Mouse (Mus musculus) lung, embryonic 16.5 days (tissue): ENCODE results near the gene Aip. TPM values are rescaled to one million over a fixed set of nuclear protein-coding genes. Genes with fewer than 3 reads are reported as not detected.

Source experiments
- ATAC-seq: fragments of 200-750 bp; cut with Nextera tagmentation; 2 replicates; pipeline ENCODE4 v1.8.0; 2017; ENCODE audit warnings: low read depth, mild to moderate bottlenecking, moderate library complexity
- H3K27ac ChIP-seq: fragments of 300-500 bp; sonication (generic); 2 replicates; pipeline ENCODE4 v1.5.1; 2014; ENCODE audit warnings: mild to moderate bottlenecking, control low read depth, low read length
- H3K27me3 ChIP-seq: fragments of 300-500 bp; sonication (generic); 2 replicates; pipeline ENCODE4 v1.6.1; 2014; ENCODE audit warnings: low read depth, low read length, mixed read lengths; ENCODE audit not compliant: control insufficient read depth, insufficient read depth
- H3K36me3 ChIP-seq: fragments of 300-500 bp; sonication (generic); 2 replicates; pipeline ENCODE4 v1.6.1; 2014; ENCODE audit warnings: low read length; ENCODE audit not compliant: control insufficient read depth, insufficient read depth
- H3K4me1 ChIP-seq: fragments of 300-500 bp; sonication (generic); replicated peaks from 2 replicates; pipeline ENCODE4 v1.6.1; 2014; ENCODE audit warnings: low read length, mixed read lengths; ENCODE audit not compliant: control insufficient read depth, insufficient read depth
- H3K4me2 ChIP-seq: fragments of 300-500 bp; sonication (generic); 2 replicates; pipeline ENCODE4 v1.6.1; 2014; ENCODE audit warnings: low read depth, low read length, control low read depth
- H3K4me3 ChIP-seq: fragments of 300-500 bp; sonication (generic); 2 replicates; pipeline ENCODE4 v1.5.1; 2014; ENCODE audit warnings: mild to moderate bottlenecking, low read length, control low read depth
- H3K9ac ChIP-seq: fragments of 300-500 bp; sonication (generic); 2 replicates; pipeline ENCODE4 v1.6.1; 2014; ENCODE audit warnings: low read length, control low read depth
- H3K9me3 ChIP-seq: fragments of 300-500 bp; sonication (generic); 2 replicates; pipeline ENCODE4 v1.6.1; 2016; ENCODE audit warnings: low read length; ENCODE audit not compliant: control insufficient read depth
- WGBS: fragments of 180-500 bp; shearing (Covaris S2); extraction: QIAGEN DNeasy Blood & Tissue Kit; methylation state at CpG from one replicate; pipeline ENCODE4 v1.1.7; 2014; 5-methylcytosine and 5-hydroxymethylcytosine counted together
- polyA plus RNA-seq: library from polyadenylated mRNA; unstranded; fragments of >200 nt; fragmentation: Nextera tagmentation; extraction: Ambion mirVana; gene quantifications from 2 replicates; pipeline ENCODE4 v1.2.1, GENCODE M21; 2015

Gene Aip
- polyA plus RNA-seq, 1 experiment from 2014 or later, result 102 TPM

- Histone ChIP-seq H3K9ac (no peak overlapping the region), H3K4me3 (no peak overlapping the region), H3K27me3 (no peaks in the 10 kb centered on the region), H3K4me1 (peaks cover 12% of the 10 kb centered on the region), H3K27ac (no peak overlapping the region), H3K36me3 (peaks cover 10% of the 10 kb centered on the region; the same call in 1 of the 2 replicates), H3K4me2 (no peak overlapping the region), H3K9me3 (no peaks in the 10 kb centered on the region)
- no peak for ATAC-seq
- 76% methylated on average over 3 of the region's 3 CpGs for WGBS
Observed at GRCm38 (mm10) chr19:4164100-4164499, 38.4 kb upstream of the Aip start.

DNA sequence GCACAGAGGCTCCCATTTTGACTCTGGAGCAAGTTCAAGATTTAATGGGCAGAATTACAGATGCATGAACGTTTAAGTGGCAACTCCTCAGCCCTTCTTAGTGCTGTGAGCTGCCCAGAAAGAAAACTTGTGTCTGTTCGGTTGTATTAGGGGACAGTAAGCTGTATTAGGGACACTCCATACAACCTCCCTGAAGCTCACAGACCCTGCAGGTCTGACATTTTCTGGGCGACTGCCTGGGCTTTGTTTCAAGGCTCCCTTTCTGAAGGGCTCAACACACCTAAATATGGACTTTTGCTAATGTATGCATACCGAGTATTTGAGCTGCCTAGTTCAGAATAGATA is 37.9 kb upstream of the Aip start:
- Histone ChIP-seq H3K4me3 (peak overlapping the region; percentile 84), H3K27ac (peak overlapping the region; percentile 69), H3K4me1 (peaks cover 12% of the 10 kb centered on the region), H3K4me2 (peak overlapping the region; percentile 99), H3K9ac (peak overlapping the region; percentile 89), H3K9me3 (no peaks in the 10 kb centered on the region), H3K27me3 (no peaks in the 10 kb centered on the region), H3K36me3 (peaks cover 13% of the 10 kb centered on the region; the same call in 1 of the 2 replicates)
- 35% methylated on average over 4 of the region's 4 CpGs for WGBS
- ATAC-seq, result peak; percentile 9; the same call in 1 of the 2 replicates

GRCm38 (mm10) chr19:4162646-4163542 is 37.2 kb upstream of the Aip start, which contains the start of gene Rps6kb2:
Gene Rps6kb2, minus strand, starts transcription at chr19:4163354.
- H3K27me3 ChIP-seq, result no peaks in the 10 kb centered on the region
- peak within 1 kb of the TSS; percentile 84 for H3K4me3 ChIP-seq
- no peaks in the 10 kb centered on the region for H3K9me3 ChIP-seq
- H3K27ac ChIP-seq, result peak within 1 kb of the TSS; percentile 69
- peak; percentile 93 for ATAC-seq
- peak within 1 kb of the TSS; percentile 89 for H3K9ac ChIP-seq
- peaks cover 12% of the 10 kb centered on the region for H3K4me1 ChIP-seq
- peaks cover 18% of the 10 kb centered on the region for H3K36me3 ChIP-seq
- 5% methylated on average over 40 of the region's 42 CpGs for WGBS
- peak within 1 kb of the TSS; percentile 99 for H3K4me2 ChIP-seq

DNA sequence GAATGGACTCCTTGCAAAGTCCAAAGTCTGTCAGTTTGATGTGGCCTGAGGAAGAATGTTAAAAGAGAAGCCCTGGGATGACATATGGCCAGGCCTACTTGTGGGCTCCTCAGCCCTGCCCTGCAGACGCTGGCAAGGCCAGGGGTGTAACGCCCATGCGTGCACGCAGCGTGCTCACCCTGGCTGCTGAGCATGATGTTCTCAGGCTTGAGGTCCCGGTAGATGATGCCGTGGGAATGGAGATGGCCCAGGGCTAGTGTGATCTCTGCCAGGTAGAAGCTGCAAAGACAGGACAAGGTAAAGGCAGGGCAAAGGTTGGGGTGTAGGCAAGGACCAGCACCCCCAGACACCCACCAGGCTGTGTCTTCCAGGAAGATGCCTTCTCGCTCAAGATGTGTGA is 33.4 kb upstream of the Aip start:
- ATAC-seq, result no peak
- Histone ChIP-seq H3K27me3 (no peaks in the 10 kb centered on the region), H3K36me3 (peaks cover 30% of the 10 kb centered on the region), H3K4me2 (no peak overlapping the region), H3K27ac (no peak overlapping the region), H3K4me3 (no peak overlapping the region), H3K9ac (no peak overlapping the region), H3K4me1 (peaks cover 12% of the 10 kb centered on the region), H3K9me3 (no peaks in the 10 kb centered on the region)
- WGBS, result 93% methylated on average over 8 of the region's 8 CpGs

DNA sequence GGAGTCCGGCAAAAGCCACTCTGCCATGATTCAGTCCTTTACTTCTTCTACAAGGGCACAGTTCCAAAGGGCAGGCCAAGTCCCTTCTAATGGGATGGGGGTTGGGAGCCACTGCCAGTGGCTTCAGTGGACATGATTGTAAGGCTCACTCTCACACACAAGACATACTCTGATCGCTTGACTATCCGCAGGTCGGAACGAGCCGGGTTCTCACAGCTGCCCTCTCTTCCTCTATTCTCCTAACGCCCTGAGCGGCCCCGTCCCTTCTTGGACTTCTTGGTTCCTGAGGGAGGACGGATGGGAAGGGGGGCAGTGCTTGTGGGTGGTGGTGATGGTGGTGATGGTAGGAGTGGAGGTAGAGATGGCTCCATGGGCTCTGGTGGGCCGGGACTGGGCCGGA is 31.1 kb upstream of the Aip start:
- no peak overlapping the region for H3K27ac ChIP-seq
- no peak overlapping the region for H3K4me2 ChIP-seq
- H3K4me1 ChIP-seq, result no peaks in the 10 kb centered on the region
- 82% methylated on average over 12 of the region's 12 CpGs for WGBS
- H3K9ac ChIP-seq, result no peak overlapping the region
- H3K9me3 ChIP-seq, result no peaks in the 10 kb centered on the region
- peaks cover 33% of the 10 kb centered on the region for H3K36me3 ChIP-seq
- H3K4me3 ChIP-seq, result no peak overlapping the region
- ATAC-seq, result no peak
- H3K27me3 ChIP-seq, result no peaks in the 10 kb centered on the region

DNA sequence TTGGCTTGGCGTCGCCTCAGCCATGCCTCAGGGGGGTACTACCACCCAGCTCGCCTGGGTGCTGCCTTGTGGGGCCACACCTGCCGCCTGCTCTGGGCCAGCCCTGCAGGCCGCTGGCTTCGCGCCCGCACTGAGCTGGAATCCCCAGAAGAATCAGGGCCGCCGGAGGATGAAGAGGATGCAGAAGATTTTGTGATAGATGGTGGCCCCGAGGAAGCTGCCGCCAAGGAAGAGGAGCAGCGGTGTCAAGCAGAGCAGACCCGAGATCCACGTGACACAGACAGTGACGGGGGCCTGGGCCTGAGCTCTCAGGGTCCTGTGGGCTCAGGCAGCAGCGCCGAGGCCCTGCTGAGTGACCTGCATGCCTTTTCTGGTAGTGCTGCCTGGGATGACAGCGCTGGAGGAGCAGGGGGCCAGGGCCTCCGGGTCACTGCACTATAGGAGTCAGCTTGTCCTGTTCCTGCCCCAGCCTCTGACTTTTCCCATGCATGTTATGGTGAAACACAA is 30.5 kb upstream of the Aip start:
- H3K9ac ChIP-seq, result no peak overlapping the region
- no peaks in the 10 kb centered on the region for H3K27me3 ChIP-seq
- no peaks in the 10 kb centered on the region for H3K4me1 ChIP-seq
- H3K9me3 ChIP-seq, result no peaks in the 10 kb centered on the region
- no peak; the same call in 1 of the 2 replicates for ATAC-seq
- peaks cover 34% of the 10 kb centered on the region for H3K36me3 ChIP-seq
- no peak overlapping the region for H3K4me3 ChIP-seq
- 76% methylated on average over 20 of the region's 20 CpGs for WGBS
- H3K27ac ChIP-seq, result no peak overlapping the region
- H3K4me2 ChIP-seq, result no peak overlapping the region

DNA sequence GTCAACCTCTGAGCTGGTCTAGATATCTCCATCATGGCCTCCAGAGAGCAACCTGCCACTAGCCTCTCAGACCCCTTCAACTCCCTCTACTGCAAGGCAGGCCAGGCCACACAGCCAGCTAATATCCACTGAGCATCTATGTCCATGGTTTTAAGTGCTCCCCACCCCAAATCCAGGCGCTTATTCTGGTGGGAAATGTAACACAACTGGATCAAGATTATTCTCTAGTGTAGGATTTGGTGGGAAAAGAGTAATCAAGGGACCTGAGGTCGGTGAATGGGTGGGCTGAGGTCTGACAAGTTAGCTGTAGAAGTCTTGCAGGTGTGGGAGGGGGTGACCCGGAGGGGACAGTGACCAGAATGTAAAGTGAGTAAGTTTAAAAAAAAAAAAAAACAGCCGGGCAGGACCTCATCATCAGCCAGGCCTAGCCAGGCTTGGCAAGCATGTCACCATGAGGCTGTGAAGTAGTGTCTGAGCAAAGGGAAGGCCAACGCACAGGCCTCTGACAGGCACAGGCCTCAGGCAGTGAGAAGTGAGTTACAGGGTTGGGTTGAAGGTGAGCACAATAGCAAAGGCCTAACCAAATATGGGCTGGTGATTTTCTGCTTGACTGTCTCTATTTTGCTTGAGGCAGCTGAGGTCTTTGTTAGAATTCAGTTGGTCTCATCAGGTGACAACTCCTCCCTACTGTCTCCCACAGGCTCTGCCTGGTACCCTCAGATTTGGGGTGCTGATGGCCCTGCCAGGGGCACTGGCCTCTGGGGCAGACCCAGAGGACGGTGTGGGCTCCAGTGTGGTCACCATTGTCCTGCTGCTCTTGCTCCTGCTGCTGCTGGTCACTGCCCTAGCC is 29.8 kb upstream of the Aip start:
- no peaks in the 10 kb centered on the region for H3K27me3 ChIP-seq
- H3K9ac ChIP-seq, result no peak overlapping the region
- H3K9me3 ChIP-seq, result no peaks in the 10 kb centered on the region
- no peaks in the 10 kb centered on the region for H3K4me1 ChIP-seq
- H3K4me3 ChIP-seq, result no peak overlapping the region
- H3K4me2 ChIP-seq, result no peak overlapping the region
- ATAC-seq, result no peak; the same call in 1 of the 2 replicates
- peaks cover 33% of the 10 kb centered on the region for H3K36me3 ChIP-seq
- 80% methylated on average over 6 of the region's 6 CpGs for WGBS
- H3K27ac ChIP-seq, result no peak overlapping the region

DNA sequence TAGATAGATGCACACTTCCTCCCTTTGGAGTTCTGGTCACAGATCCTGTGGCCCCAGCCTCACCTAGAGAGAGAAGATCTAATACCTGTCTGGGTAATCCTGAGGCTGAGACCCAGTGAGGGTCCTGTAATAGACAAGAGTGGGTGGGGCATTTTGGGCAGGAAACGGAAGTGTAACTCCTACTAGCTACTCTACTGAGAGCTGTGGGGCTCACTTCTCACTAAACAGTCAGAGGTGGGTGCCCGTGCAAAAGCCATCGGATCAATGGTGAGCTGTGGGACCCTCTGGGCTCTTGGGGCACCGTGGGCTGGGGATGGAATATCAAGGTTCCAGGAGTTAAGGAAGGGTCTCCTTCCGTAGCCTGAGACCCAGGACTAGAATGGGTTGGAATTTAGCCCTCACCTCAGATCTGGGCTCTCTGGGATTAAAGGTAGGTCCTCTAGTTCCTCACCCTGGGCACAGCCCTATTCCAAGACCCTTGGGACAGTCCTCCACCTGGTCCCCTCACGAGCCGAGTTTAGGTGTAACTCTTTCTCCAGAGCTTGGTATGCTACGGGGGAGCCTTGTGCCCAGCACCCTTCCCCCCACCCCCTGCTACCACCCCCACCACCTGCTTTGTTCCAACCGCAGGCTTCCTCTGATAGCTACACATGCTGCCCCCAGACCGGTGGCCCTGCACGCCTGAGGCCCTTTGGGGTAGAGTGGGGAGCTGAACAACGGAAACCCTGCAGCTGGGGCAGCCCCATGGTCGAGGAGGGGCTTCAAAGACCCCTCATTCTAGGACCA is 29.0 kb upstream of the Aip start:
- WGBS, result 67% methylated on average over 13 of the region's 13 CpGs
- ATAC-seq, result no peak
- Histone ChIP-seq H3K27me3 (no peaks in the 10 kb centered on the region), H3K27ac (no peak overlapping the region), H3K4me1 (peaks cover 4% of the 10 kb centered on the region), H3K4me3 (no peak overlapping the region), H3K36me3 (peaks cover 37% of the 10 kb centered on the region), H3K9me3 (no peaks in the 10 kb centered on the region), H3K9ac (no peak overlapping the region), H3K4me2 (no peak overlapping the region)
